Comparison of ENCODE assay signal across 8 mouse cellular contexts in genomic region chr1:78310021-78310752, GRCm38 (mm10). TPM values are rescaled to one million over a fixed set of nuclear protein-coding genes. Genes with fewer than 3 reads are reported as not detected.
DNase-seq lines count a peak whose midpoint lies in the region; ATAC-seq and TF ChIP-seq lines count a peak whose summit lies in the region.

Sgpp2 (plus strand) TSS chr1:78310345.

- under 1% methylated on average over 68 of the region's 68 CpGs for WGBS in heart, embryonic 15.5 days
- WGBS in lung, embryonic 16.5 days = under 1% methylated on average over 68 of the region's 68 CpGs
- 4% methylated on average over 68 of the region's 68 CpGs for WGBS in thymus, adult 2 months

- no peaks in the 10 kb centered on the region for H3K36me3 ChIP-seq in heart, embryonic 15.5 days
- H3K36me3 ChIP-seq in lung, embryonic 16.5 days (ENCODE audit: control insufficient read depth, insufficient read depth, low read length) = no peaks in the 10 kb centered on the region
- no peaks in the 10 kb centered on the region for H3K36me3 ChIP-seq in thymus, adult 2 months (ENCODE audit: control insufficient read depth, insufficient read depth, low read length)

- DNase-seq in layer of hippocampus, adult 2 months (ENCODE audit: low spot score in 2 of 2) = peak in 1 of 2 experiments; percentile 25
- no peak for DNase-seq in layer of hippocampus, adult 9-11 months
- DNase-seq in cerebellum, postnatal 4 days (ENCODE audit: low spot score in 2 of 2) = peak; percentile 23 to 52
- DNase-seq in kidney, postnatal 25 days = peak; percentile 78 to 88
- DNase-seq in right cerebral cortex, postnatal 25 days = peak; percentile 35
- no peak for DNase-seq in thymus, adult 2 months

- ATAC-seq in heart, embryonic 15.5 days (replicated peaks; ENCODE audit: insufficient number of reproducible peaks, insufficient read depth, low FRiP score, low read depth) = peak; percentile 62; the same call in 1 of the 2 replicates
- ATAC-seq in lung, embryonic 16.5 days (ENCODE audit: low read depth) = peak; percentile 66

- no peak for TF ChIP-seq CTCF in layer of hippocampus, adult 2 months (conservative IDR thresholded peaks at IDR 0.05)
- TF ChIP-seq CTCF in thymus, adult 2 months (IDR thresholded peaks at IDR 0.05; ENCODE audit: borderline replicate concordance, control insufficient read depth, extremely low read depth, insufficient read depth, low read length, poor library complexity) = no peak

- peak within 1 kb of the TSS; percentile 64 for H3K4me3 ChIP-seq in layer of hippocampus, adult 2 months
- peak within 1 kb of the TSS; percentile 54 for H3K4me3 ChIP-seq in heart, embryonic 15.5 days
- H3K4me3 ChIP-seq in lung, embryonic 16.5 days (ENCODE audit: low read length) = peak within 1 kb of the TSS; percentile 57
- H3K4me3 ChIP-seq in thymus, adult 2 months (ENCODE audit: control insufficient read depth, insufficient read depth, low read length) = no peak within 1 kb of the TSS

- no peaks in the 10 kb centered on the region for H3K9me3 ChIP-seq in heart, embryonic 15.5 days (replicated peaks)
- H3K9me3 ChIP-seq in lung, embryonic 16.5 days (ENCODE audit: control insufficient read depth, low read length) = no peaks in the 10 kb centered on the region

- H3K27me3 ChIP-seq in heart, embryonic 15.5 days = peaks cover 65% of the 10 kb centered on the region
- peaks cover 38% of the 10 kb centered on the region for H3K27me3 ChIP-seq in lung, embryonic 16.5 days (ENCODE audit: control insufficient read depth, insufficient read depth, low read depth, low read length)
- peaks cover 5% of the 10 kb centered on the region; the same call in 1 of the 2 replicates for H3K27me3 ChIP-seq in thymus, adult 2 months (ENCODE audit: control insufficient read depth, insufficient read depth, low read length)

- H3K4me1 ChIP-seq in heart, embryonic 15.5 days (replicated peaks) = peaks cover 19% of the 10 kb centered on the region
- H3K4me1 ChIP-seq in lung, embryonic 16.5 days (replicated peaks; ENCODE audit: control insufficient read depth, insufficient read depth, low read length) = peaks cover 15% of the 10 kb centered on the region
- no peaks in the 10 kb centered on the region for H3K4me1 ChIP-seq in thymus, adult 2 months (replicated peaks; ENCODE audit: control insufficient read depth, insufficient read depth, low read length)

- peak within 1 kb of the TSS; percentile 8 for H3K27ac ChIP-seq in layer of hippocampus, adult 2 months
- H3K27ac ChIP-seq in heart, embryonic 15.5 days = no peak within 1 kb of the TSS
- no peak within 1 kb of the TSS for H3K27ac ChIP-seq in lung, embryonic 16.5 days (ENCODE audit: low read length)
- H3K27ac ChIP-seq in thymus, adult 2 months (ENCODE audit: control insufficient read depth, insufficient read depth, low read length) = no peak within 1 kb of the TSS

- no peak for TF ChIP-seq POLR2A in thymus, adult 2 months (IDR thresholded peaks at IDR 0.05; ENCODE audit: control insufficient read depth, extremely low read depth, insufficient read depth, low read length, poor library complexity)

- H3K9ac ChIP-seq in heart, embryonic 15.5 days = peak within 1 kb of the TSS; percentile 8; the same call in 1 of the 2 replicates
- H3K9ac ChIP-seq in lung, embryonic 16.5 days (ENCODE audit: low read length) = peak within 1 kb of the TSS; percentile 57

- H3K4me2 ChIP-seq in heart, embryonic 15.5 days = peak within 1 kb of the TSS; percentile 92
- H3K4me2 ChIP-seq in lung, embryonic 16.5 days (ENCODE audit: low read depth, low read length) = peak within 1 kb of the TSS; percentile 97

RNA-seq across cellular contexts. Expression of gene Sgpp2, which starts in this region (rescaled TPM):
- total RNA-seq in layer of hippocampus, adult 2 months (2021) = 1 to 10 TPM; 4.3 TPM
- 0.20 and 0.25 TPM in 2 replicates for polyA plus RNA-seq in heart, embryonic 15.5 days (2015; fragmentation: Nextera tagmentation; extraction: Ambion mirVana)
- 0.95 and 1.1 TPM in 2 replicates for polyA plus RNA-seq in lung, embryonic 16.5 days (2015; fragmentation: Nextera tagmentation; extraction: Ambion mirVana)
- 0.32 and 0.67 TPM in 2 replicates for polyA plus RNA-seq in thymus, adult 2 months (2012; rRNA removed)

Comparison
In these comparisons a context has a peak if more than half of its experiments do, and no peak if none do; other contexts are left out.
1. Peak in ATAC-seq, H3K4me3 ChIP-seq, H3K9ac ChIP-seq and H3K4me2 ChIP-seq in heart, embryonic 15.5 days; RNA of the gene not detected or under 1 TPM.
2. DNase-seq: peak in cerebellum, postnatal 4 days (2 of 2), kidney, postnatal 25 days (2 of 2) and right cerebral cortex, postnatal 25 days (single experiment); none in layer of hippocampus, adult 9-11 months (single experiment) and thymus, adult 2 months (single experiment).